Mouse (Mus musculus): ENCODE measurements around the gene Adamts2.

The Adamts2 gene

DNA sequence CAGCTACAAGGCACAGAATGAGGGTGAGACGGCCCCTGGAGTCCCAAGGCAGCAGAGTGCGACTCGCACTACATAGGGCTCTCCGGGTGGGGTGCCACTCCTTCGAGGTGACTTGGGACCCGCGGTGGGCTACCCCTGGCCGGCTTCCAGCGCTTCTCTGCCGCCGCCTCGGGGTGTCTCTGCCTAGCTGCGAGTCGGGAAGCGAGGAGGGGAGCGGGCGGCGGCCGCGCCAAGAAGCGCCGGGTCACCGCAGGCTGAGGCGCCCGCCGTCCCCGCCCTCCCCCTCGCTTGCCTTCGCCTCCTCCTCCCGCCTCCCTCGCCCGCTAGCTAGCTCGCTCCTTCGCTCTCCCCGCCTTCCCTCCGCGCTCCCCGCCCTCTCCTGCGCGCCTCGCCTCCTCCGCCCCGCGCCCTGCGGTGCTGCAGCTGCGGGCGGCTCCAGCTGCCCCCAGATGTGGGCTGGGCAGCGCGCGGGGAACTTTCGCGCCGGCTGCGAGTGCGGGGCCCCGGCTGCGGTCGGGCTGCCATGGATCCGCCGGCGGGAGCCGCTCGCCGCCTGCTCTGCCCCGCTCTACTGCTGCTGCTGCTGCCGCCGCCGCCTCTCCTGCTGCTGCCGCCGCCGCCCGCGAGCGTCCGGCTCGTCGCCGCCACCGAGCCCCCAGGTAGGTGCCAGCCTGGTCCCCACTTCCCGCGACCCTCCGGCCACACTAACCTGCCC, at the start of gene Adamts2:
Gene Adamts2 (plus strand): TSS at position 444 of the 715 bp plus-strand sequence.
- DNase-seq = no peak

DNA sequence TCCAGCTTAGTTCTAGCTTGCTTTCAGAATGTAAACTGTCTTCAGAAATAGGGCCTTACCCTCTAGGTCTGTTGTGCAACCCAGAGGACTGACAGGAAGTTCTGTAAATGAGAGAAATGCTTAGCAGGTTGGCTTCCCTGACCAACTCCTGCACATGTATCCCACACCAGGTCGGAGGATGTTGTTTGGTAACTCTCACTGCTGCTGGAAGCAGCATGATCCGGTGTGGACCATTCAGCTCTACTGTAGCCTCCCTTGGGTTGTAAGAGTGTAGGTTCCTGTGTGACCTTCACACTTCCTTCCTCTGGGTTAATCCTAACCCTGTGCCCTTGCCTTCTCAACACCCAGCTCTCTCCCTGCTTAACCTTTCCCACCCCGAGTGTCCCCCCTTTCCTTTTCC, 44.8 kb upstream of the Adamts2 start:
- no peak for DNase-seq

DNA sequence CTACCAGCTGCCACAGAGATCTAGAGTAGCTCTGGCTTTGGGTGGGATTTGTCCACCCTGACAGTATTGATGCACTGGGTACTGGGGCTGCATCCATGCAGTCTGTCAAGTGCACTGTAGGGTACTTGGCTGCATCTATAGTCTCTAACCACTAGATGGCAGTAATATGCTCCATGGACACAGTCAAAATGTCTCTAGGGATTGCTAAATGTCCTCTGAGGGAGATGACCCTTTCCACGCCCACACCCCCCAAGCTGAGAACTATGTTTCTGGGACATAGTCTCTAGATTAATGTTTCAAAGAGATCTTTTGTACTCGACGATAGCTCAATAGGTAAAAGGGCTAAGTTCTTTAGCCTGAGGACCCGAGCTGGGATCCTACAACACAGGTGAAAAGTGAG, 42.8 kb upstream of the Adamts2 start:
- DNase-seq = no peak

DNA sequence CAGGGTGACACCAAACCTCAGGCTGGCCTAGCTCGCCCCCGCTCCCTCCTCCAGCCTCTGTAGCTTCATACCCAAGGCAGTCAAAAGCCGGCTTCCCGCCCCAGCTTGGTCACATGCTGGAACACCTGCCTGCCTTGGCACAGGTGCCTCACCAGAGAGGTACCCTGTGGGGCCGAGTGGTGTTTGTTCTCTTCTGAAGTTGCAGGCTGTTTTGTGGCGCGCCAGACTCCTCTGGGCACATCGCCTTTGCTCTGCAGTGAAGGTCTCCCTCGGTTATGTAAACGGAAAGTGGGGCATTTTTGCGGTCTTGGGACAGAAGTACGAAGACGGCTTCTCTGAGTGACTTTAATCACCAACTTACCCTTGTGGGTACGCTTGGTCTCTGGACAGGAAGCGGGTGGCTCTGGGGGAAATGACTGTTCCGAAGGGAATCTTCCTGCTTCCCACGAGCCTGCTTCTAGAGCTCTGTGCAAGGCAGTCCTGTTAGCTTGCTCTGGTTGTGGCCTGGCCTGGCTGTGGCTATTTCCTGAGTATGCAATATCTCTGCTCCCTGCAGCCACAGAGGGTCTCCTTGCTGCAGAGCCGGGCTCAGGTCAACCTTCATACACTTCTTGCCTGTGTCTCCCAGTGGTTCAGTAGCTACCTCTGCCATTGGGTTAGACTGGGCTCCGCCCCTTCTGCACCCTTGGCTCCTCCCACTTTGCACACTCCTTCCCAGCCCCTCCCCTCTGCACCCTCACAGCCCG, 36.2 kb upstream of the Adamts2 start:
- DNase-seq = no peak

DNA sequence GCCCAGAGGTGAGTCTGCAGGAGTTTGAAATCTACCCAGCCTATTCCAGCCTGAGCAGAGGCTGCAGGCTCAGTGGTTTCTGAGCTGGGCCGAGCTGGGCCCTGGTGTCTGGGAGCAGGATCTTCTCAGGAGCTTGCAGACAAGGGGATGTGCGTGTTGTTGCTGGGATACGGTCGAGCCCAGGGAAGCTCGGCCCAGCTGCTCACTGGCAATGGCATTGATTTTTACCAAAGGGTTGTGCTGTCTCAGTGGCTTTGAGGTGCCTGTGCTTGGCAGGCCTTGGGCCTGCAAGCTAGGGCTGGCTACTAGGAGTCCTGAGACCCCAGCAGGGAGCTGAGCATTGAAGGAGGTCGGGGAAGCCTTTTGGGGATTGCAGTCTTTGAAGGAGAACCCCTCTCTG, 30.4 kb upstream of the Adamts2 start:
- no peak for DNase-seq

DNA sequence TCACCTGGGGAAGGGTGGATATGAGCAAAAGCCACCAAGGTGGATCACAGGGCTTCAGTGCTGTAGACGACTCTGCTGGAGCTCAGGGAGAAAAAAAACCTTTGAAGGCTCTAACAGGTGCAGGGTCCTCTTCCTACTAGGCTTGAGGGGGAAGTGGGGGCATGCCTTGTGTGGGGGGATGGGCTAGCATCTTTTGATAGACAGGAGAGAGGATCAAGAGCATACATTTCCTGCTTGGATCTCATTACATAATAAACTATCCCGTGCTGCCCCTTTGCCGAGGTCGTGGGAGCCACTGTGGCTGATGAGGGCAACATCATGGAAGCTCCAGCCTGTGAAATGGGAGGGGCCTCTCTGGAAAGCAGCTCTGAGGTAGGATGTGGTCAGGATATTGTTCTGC, 25.4 kb upstream of the Adamts2 start:
- no peak for DNase-seq

DNA sequence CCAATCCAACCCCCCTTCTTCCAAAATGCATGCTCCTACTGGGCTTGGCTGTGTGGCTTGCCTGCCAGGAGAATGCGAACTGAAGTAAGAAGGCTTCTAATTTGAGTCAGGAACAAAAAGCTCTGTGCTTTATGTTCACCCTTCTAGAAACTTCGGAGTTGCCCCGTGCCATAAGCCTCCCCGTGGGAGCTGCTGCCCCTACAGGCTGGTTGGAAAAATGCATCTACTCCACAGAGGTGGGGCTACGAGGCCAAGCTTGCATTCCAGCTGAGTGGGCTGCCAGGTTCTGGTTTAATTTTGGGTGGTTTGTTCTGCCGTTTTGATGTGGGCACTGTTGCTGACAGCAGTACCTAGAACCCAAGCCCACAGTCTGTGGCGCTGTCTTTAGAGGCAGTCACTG, 14.9 kb upstream of the Adamts2 start:
- peak in 1 of 2 experiments; percentile 40 for DNase-seq

DNA sequence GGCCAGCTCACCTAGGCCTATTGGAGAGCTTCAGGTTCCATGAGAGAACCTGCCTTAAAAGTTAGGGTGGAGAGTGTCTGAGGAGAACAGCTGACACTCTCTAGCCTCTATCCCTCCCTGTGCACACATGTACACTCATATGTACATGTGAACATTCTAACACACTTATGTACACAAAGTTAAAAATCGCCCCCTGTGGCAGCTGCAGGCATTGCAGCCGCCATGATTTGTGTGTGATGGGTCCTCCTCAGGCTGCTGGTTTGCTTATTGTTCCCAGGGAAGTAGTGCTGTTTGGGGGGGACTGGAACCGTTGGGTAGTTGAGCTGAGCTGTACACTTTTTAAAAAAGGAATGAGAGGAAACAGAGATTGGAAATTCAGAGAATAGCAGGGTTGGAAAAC, 14.1 kb upstream of the Adamts2 start:
- peak in 1 of 2 experiments; percentile 66 for DNase-seq

DNA sequence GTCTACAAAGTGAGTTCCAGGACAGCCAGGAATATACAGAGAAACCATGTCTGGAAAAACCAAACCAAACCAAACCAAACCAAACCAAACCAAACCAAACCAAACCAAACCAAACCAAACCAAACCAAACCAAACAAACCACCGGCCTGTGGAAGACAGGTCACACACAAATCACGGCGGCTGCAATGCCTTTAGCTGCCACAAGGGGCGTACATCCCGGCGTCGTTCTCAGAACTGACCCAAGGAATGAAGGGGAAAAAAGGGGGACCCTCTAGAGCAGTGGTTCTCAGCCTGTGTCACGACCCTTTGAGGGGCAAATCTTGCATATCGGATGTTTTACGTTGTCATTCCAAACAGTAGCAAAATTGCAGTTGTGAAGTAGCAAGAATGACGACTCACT, 12.8 kb upstream of the Adamts2 start:
- peak in 1 of 2 experiments; percentile 56 for DNase-seq

DNA sequence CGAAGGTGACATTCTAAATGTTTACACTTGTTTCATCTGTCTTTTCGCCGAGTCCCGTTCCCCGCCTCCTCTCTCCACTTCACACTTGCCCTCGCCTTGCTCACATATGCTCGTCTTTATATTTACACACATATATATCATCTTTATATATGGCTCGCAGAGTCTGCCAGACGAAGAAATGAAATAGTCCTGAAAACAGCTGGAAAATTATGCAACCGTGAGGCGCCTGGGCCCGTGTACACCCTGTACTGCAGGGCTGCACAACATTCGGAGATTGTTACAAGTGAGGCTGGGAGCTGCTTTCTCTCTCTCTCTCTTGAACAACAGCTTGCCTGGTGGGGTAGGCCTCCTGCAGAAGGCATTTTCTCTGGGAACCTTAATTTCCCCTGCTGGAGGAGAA, 10.8 kb upstream of the Adamts2 start:
- no peak for DNase-seq

DNA sequence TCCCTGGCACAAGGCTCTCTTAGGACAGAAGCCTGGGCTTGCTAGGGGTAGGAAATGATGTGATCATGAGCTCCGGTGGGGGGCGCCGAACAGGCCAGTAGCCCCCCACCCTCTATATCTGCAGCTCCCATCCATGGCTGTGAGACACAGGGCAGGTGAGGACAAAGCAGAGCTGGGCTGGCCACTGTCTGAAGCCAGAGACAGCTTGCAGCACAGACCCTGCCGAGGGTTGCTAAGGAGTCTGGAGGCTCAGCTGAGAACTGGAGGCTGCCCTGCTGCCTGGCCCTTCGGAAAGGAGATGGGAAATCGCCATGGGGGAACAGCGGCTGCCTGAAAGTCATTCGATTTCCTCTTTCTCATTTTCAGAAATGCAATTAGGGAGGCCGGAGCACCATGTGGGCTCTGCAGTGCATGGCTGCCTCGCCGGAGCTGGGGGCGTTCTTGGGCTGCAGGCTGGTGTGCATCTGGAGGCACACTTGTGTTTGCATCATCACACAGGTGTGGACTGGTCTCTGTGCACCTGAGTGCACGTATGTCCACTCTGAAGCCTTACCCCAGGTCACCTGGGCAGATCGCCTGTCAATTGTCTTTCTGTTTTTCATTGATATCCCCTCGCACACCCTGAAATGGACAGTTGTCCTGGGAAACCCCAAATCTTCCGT, 8.9 kb upstream of the Adamts2 start:
- no peak for DNase-seq

DNA sequence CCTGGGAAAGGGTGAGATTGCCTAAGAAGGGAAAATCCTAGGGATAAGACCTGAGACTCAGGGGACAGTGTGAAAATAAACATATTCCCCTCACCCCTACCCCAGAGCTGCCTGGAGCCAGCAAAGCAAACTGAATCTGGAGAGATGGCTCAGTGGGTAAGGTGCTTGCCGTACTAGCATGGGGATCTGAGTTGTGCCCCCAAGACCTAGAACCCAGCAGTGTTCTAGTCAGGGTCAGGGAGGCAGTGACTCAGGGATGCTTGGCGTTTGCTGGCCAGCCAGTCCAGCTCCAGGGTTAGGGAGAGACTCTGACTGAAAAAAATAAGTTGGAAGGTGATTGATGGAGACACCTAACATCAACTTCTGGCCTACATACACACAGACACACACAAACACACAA, 5.3 kb upstream of the Adamts2 start:
- DNase-seq = no peak

DNA sequence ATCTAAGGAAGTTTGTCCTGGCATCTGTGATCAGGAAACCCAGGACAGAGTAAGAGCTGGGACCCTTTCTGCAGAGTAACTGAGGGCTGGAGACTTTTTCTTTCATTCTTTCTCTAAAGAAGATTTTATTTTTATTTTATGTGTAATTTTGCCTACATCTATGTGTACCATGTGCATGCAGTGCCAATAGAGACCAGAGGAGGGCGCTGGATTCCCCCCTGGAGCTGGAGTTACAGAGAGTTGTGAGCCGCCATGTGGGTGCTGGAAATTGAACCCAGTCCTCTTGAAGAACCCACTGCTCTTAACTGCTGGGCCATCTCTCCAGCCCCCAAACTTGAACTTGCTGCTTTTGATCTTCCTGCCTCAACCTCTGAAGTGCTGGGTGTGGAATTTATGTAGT, 2.7 kb upstream of the Adamts2 start:
- DNase-seq = no peak

DNA sequence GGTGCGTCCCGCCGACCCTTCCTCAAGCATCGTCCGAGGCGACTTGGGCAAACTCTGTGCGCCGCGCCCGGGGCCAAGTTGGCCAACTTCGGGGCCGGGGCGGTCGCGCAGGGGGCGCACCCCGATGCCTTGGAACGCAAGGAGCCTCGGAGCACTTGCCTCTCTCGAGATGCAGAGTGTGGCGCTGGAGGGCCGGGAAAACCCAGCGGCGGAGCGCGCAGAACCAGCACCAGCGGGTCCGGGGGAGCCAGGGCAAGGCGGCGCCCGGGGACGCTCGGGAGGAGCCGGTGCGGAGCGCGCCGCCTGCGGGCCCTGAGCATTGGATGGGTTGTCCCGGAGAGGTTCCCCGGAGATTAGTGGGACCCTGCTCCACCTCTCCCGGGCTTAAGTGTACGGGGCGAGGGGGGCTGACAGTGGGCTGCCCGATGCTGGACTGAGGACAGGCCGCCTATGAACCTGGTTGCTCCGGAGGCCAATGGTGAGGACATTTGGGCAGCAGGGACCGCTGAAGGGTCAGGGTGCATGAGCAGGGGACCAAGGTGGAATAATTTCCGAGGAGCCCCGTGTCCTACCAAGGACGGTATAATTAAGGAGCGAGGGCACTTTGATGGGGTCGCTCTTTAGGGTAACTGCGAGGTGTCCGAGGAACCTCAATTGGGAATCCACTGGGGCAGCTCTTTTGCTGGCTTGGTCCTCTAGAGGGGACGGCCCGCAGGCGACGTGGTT, 635 bp downstream of the Adamts2 start:
- DNase-seq = no peak

DNA sequence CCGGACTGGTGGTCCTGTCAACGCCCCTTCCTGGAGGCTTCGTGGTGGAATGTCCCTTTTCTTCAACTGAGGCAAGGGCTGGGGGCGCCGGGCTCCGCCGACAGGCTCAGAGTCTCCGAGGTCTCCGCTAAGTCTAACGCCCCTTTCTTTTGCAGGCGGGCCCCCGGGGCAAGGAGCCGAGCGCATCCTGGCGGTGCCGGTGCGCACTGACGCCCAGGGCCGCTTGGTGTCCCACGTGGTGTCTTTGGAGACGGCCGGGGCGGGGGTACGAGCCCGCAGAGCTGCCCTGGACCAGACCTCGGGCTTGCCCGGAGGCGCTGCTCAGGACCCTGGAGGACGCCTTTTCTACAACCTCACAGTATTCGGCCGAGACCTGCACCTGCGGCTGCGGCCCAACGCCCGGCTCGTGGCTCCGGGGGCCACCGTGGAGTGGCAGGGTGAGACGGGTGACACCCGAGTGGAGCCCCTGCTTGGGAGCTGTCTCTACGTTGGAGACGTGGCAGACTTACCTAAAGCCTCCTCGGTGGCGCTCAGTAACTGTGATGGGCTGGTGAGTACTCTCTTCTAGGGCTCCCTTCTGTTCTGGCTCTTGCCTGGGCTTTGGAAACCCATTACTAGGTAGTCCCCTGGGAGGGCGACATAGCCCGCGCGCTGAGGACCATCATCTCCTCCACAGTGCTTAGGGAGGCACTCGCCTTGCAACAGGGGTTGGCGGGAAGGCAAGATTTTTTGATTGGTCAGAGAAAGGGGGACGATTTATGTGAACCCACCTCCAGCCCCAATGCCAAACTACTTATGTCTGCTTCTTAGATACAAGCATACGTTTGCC, 1.4 kb downstream of the Adamts2 start:
- no peak for DNase-seq

DNA sequence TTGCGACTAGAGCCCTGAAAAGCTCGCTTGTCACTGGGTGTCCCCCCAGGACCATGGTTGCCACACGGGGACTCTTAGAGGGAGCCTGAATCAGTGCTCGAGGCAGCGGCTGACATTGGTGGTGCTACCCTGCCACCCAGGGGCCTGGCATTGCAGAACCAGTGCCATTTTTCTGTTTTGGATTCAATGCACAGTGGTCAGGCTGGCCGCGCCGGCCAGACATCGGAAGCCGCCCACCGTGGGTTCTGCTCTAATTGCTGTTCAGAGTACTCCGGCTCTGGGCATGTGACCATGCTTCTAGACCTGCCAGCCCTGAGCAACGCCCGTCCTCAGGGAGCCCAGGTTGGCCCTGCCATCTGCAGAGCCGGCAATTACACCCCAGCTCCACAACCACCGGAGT, 2.5 kb downstream of the Adamts2 start:
- no peak for DNase-seq

DNA sequence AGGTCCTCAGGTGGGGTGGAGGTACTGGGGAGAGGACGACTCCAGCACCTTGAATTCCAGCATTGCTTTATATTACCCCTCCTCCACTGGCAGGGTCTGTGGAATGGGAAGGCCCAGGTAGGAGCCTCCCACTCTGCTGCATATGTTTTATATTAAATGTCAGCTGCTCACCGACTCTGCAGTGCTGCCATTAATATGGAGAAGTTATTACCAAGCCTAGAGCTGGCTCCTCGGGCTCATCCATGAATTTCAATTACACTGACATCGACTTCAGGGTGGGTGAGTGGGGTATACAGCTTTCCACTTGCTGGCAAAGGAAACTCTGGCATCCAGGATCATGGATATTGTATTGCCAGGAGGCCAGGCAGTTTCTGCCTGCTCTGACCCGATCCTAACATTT, 9.3 kb downstream of the Adamts2 start:
- DNase-seq = no peak

DNA sequence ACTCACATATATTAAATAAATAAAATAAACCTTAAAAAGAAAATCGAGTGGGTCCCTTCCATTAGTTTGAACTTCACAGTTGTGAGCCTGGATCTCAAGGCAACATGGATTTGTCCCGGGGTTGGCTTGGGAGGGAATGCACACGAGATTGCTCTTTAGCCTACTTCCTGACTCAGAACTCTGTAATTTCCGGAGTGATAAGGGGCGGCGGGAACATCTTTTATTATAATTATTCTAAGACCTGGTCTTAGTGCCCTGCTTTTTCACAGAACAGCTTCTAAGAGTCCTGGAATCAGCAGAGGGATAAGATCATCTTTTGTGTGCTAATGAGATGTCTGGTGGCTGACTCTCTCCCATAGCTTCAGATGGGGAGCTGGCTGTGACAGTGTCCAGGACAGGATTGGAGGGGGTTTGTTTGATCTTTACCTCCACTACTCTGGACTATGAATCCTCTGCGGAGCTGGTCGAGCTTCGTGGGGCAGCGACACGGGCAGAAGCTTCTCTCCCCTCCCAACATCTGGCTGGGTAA, 15.2 kb downstream of the Adamts2 start:
- no peak for DNase-seq

DNA sequence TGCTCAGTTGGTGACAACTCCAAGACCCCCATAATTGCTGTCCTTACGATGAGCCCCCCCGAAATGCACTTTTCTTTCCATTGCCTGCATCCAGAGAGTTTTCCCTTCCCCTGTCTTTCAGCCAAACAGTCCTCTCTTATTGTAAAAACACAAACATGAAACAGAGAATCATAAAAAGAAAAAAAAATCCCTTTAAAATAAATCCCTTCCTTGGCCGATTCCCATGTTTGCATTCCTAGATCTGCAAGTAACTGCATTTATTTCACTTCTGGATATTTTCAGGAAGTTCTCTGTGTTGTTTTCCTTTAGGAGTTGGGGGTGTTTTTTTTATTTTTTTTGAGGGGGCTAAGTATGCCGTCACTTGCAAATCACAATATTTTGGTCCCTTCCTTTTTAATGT, 19.0 kb downstream of the Adamts2 start:
- DNase-seq = no peak

DNA sequence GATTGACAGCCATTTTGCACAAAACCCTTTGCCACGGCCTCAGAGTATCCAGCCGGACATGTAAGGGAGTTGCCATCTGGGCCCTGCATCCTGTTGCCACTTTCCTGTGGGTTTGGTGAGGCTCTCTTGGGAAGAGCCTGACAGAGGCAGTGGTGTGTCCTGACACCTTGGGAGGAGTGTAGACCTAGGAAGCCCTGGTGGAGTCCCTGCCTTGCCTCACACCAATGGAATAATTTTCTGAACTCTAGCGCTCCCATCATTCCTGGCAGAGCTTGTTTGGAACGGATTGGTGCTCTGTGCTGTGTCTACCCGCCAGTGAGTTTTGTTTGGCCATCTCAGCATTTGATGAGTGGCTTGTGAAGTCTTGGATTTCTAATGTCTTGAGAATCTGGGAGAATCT, 19.5 kb downstream of the Adamts2 start:
- no peak for DNase-seq

DNA sequence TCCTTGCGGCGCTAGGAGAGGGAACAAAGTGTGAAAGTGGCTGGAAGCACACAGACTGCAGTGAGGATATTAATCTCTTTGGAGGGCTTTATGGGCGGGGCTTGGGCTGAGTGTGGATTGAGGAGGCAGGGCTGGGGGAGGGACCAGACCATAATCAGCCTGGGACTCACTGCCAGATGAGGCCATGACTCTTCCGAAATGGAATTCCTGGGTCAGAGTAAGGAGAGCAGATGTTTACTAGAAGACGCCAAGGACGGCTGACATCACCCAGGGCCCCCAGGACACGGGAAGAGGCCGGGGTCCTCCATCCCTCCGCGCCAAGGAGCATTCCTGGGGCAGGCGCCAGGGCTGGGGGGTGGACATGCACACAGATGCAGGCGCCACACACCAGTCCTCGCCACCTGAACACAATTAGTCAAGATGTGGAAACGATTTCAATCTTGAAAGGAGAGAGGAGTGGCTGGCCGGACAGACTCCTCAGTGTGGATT, 20.4 kb downstream of the Adamts2 start:
- DNase-seq = no peak

DNA sequence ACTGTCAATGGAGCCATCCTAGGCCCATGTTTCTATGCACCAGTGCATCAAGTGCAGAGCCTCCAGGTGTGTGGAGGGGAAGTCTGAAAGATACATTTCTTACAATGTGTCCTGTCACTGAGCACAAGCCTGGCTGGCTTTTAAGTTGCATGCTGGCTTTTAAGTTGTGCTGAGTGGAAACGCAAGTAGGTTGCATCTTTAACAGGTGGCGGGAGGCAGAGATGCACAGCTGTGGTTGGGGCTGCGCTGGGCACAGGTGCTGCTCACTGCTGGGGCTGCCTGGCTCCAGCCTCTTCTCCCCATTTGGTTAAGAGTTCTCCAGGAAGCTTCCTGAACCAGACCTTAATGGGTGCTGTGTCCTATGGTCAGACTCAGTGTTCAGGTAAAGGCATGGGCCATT, 21.9 kb downstream of the Adamts2 start:
- no peak for DNase-seq

Measured in spleen, adult 18-20 months (tissue).